Mouse (Mus musculus) hindlimb bud, embryonic 11.5 days (tissue): ENCODE data around the gene Cux2.
A peak's percentile ranks its signal among the peaks of the same experiment; 100 is the strongest.

ENCODE experiments used
- DNase-seq: peaks from one replicate; pipeline ENCODE4 v3.0.0-alpha.2; 2012; ENCODE audit warnings: low read depth, low spot score; ENCODE audit errors: extremely low spot score

Gene Cux2

GRCm38 (mm10) chr5:122060767-122061333 lies 10.9 kb upstream of the Cux2 start:
- no peak for DNase-seq

GRCm38 (mm10) chr5:122059060-122060017 lies 9.4 kb upstream of the Cux2 start:
- DNase-seq: peak; percentile 47

GRCm38 (mm10) chr5:122057622-122058021 lies 7.7 kb upstream of the Cux2 start:
- DNase-seq: no peak

GRCm38 (mm10) chr5:122056557-122056956 lies 6.7 kb upstream of the Cux2 start:
- no peak for DNase-seq

GRCm38 (mm10) chr5:122054130-122054843 lies 4.4 kb upstream of the Cux2 start:
- DNase-seq: no peak

GRCm38 (mm10) chr5:122053587-122053986 lies 3.7 kb upstream of the Cux2 start:
- DNase-seq: no peak

GRCm38 (mm10) chr5:122050832-122051105 lies 867 bp upstream of the Cux2 start:
- no peak for DNase-seq

- no peak for DNase-seq
Observed at GRCm38 (mm10) chr5:122049664-122050016, 262 bp downstream of the Cux2 start.

GRCm38 (mm10) chr5:122048686-122049663 lies 927 bp downstream of the Cux2 start:
- DNase-seq: no peak

- no peak for DNase-seq
Observed at GRCm38 (mm10) chr5:122048252-122048651, 1.6 kb downstream of the Cux2 start.

GRCm38 (mm10) chr5:122047791-122048190 lies 2.1 kb downstream of the Cux2 start:
- DNase-seq: no peak

GRCm38 (mm10) chr5:122043567-122043966 lies 6.3 kb downstream of the Cux2 start:
- no peak for DNase-seq

GRCm38 (mm10) chr5:122035278-122035677 lies 14.6 kb downstream of the Cux2 start:
- DNase-seq: no peak

- no peak for DNase-seq
Observed at GRCm38 (mm10) chr5:122033167-122033478, 16.8 kb downstream of the Cux2 start.

- DNase-seq: no peak
Observed at GRCm38 (mm10) chr5:122032471-122033166, 17.3 kb downstream of the Cux2 start.

- DNase-seq: no peak
Observed at GRCm38 (mm10) chr5:122031146-122031545, 18.8 kb downstream of the Cux2 start.

GRCm38 (mm10) chr5:122030640-122031039 lies 19.3 kb downstream of the Cux2 start:
- DNase-seq: no peak

GRCm38 (mm10) chr5:122026771-122027170 lies 23.1 kb downstream of the Cux2 start:
- DNase-seq: no peak

- no peak for DNase-seq
Observed at GRCm38 (mm10) chr5:122026284-122026683, 23.6 kb downstream of the Cux2 start.

GRCm38 (mm10) chr5:122025117-122025516 lies 24.8 kb downstream of the Cux2 start:
- DNase-seq: no peak
